Mouse (Mus musculus) stomach, postnatal 0 days (tissue): Measurements from ENCODE around the gene Carm1.

Source experiments
- CTCF ChIP-seq: IDR thresholded peaks from 2 replicates; pipeline ENCODE4 v1.5.1; 2016; ENCODE audit warnings: antibody characterized with exemption, low read depth, mild to moderate bottlenecking, moderate library complexity
- EP300 ChIP-seq: optimal IDR thresholded peaks from 2 replicates; pipeline ENCODE3; 2016; ENCODE audit warnings: antibody characterized with exemption

GRCm38 (mm10) chr9:21615617-21616231 lies 69.0 kb downstream of the Carm1 start, which contains the start of gene Smarca4:
- TF ChIP-seq CTCF = no peak; the same call in 1 of the 2 replicates
- no peak for TF ChIP-seq EP300
